Mouse (Mus musculus) G1E-ER4 (cell line): Measurements from ENCODE around the gene Atg2a. TPM values are rescaled to one million over a fixed set of nuclear protein-coding genes. Genes with fewer than 3 reads are reported as not detected.

Experiments
- GATA1 ChIP-seq: IDR thresholded peaks from one replicate; pipeline ENCODE4 v1.8.0; 2012; ENCODE audit warnings: low read length, inconsistent platforms
- polyA plus RNA-seq: library from polyadenylated mRNA; stranded (reverse); fragments of >175 nt; gene quantifications from 2 replicates; pipeline ENCODE4 v1.2.3, GENCODE M21; 2012

Atg2a gene
- polyA plus RNA-seq, 1 experiment: 49.6 TPM

DNA sequence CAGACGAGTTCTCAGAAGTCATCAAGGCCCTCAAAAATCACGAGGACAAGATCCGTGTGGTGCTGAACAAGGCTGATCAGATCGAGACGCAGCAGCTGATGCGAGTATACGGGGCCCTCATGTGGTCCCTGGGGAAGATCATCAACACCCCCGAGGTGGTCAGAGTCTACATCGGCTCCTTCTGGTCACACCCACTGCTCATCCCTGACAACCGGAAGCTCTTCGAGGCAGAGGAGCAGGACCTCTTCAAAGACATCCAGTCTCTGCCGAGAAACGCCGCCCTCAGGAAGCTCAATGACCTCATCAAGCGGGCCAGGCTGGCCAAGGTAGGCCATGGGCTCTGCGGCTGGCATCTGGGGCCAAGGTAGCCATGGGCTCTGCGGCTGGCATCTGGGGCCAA is 52.8 kb downstream of the Atg2a start:
- TF ChIP-seq GATA1: no peak

DNA sequence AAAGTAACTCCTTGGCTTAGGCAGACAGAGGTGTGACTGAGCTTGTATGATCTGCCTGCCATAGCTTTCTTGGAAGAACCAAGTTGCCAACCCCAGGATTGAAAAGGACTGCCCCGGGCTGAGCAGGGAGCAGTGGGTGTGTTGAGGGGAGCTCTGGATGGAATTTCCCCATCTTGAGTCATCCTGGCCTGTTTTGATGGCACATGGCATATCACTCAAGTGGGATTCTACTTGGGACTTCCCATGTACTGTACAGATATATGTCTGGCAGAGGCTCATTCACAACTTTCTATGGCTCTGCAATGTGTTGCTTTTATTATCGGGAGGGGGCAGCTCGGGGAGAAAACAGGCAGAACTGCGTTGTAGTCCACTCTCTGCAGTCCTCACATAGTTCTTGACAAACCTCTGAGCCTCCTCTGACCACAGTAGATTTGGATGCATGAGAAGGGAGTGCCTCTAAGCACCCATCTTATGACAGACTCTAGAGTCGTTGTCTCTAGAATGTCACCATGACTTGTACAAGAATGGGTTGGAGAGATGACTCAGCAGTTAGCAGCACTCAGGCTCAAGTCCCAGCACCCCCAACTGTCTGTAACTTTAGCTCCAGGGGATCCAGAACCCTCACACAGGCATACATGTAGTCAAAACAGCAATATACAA is 55.2 kb downstream of the Atg2a start:
- TF ChIP-seq GATA1: no peak

DNA sequence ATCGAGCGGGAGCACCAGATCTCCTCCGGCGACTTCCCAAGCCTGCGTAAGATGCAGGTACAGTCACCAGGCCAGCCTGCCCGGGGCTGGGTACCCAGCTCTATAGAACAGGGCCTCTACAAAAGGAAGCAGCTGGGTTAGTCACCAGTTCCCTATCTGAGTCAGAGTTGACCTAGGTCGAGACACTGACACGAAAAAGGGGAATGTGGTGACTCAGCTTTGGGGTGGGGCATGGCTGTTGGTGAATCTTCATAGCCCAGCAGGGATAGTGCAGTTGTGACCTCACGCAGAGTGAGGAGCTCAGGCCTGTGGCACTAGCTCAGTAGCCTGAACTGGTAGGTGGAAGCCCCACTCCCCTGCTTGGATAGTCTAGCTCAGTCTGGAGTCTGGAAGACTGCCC is 56.2 kb downstream of the Atg2a start:
- TF ChIP-seq GATA1: no peak

DNA sequence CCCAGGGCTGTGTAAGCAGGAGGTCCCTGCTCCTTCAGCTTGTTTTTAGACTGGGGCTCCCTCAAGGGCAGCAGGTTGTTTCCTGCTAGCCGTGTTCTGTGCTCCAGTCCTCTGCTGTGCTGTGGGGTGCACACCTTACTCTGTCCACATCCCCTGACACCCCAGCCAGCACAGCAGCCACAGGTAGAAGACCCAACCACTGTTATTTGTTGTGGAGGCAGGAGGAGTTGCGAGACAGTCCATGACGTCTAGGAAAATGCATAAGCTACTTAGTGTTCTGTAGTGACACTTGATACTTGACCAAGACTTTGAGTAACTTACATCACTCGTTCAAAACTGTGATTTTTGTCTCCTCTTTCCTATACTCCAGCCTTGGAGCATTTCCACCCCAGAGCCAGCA is 57.5 kb downstream of the Atg2a start:
- TF ChIP-seq GATA1: no peak

DNA sequence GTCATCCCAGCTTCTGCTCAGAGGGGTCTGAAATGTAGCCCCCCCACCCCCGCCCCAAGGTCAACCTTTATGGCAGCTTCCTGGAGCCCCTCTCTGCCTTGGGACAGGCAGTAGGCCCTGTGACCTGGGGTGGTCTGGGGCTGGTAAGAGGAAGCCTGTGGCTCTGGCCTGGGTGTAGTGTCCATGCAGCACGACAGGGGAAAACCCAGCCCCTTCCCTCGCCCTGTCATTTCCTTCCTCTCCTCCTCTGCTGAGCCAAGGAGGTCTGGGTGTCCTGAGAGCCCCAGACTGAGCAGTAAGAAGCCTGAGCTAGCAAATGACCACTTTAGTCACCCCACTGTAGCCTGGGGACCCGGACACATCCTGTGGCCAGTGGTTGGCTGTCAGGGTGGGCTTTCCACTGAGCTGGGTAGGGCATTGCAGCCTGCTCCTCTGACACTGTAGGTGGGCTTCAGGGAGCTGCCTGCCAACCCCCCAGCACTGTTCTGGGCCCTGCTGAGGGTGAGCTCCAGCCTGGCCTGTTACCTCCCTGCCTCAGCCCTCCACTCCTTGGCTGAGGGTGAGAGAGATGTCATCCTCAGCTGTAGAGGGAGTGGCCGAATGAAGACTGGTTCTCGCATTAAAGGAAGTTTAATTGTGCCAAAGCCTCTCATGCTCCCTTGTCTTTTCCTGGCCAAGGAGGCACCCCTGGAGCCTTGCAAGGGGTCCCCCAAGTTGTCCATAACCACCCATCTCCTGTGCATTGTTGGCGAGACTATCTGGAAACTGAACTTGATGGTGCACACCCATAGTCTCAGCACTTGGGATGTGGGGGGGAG is 58.2 kb downstream of the Atg2a start:
- no peak for TF ChIP-seq GATA1

DNA sequence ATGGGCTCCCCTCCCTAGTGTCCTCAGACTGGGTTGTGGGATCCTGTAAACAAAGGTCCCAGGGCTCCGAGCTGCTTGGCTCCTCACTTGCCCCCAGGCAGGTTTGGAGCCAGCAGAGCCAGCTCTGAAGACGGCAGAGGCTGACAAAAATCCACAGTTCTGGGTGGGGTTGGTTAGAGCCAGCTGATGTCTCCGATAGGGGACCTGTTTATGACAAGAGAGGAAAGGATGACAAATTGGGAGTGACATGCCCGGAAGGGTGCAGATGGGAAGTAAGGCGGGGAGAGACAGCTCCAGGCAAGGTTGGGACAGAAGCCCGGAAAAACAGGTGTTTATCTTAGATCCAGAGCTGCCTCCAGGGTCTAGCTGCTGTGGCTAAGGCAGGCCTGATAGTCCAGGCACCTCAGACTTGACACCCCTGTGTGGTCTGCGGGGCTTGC is 59.0 kb downstream of the Atg2a start:
- TF ChIP-seq GATA1: peak; percentile 80

DNA sequence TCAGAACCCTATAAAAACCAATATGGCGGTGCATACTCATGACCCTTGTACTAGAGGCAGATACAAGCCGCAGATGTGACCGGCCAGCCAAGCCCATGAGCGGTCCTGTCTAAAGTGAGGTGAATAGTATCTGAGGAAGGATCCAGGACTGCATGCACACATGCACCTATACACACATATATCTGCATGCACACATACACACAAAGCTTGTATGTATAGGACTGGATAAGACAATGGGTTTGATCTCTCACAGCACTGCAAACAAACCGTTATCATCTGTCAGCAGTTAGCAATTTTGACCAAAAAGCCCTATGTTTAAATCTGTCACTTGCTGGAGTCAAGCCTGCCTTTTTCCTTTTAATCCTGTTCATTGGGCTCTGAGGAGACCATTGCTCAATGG is 60.6 kb downstream of the Atg2a start:
- no peak for TF ChIP-seq GATA1

DNA sequence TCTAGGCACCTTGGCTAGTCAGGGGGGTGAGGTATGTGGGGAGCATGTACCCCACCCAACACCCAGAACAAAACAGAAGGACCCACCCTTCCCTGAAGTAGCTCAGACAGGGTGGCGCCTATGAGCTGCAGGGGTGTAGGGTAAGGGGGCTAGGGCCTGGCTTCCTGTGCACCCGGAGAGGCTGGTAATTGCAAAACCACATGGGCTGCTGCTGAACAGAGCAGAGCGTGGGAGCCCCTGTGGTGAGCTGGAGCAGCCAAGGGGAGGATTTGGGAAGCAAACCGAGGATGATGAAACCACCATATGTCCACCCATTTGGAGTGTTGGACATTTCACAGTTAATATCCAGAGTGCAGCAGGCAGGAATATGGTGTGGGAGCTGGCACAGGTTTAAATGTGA is 61.1 kb downstream of the Atg2a start:
- TF ChIP-seq GATA1: no peak

DNA sequence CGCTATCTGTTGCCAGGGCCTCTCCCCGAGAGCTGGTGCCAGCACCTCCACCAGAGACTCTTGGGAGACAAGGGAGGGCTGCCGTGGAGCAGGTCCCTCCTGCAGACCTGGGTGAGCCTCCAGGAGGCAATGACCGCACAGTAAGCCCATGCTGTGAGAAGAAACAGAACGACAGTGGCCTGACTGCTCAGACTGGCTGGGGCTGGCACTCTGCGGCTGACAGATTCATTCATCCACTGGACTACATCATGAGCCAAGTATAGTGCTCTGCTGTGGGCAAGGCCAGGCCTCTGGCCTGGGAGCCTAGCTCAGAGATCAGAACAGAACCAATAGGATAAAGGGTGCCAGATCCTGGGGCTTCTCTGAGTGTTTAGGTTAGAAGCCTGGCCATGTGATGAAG is 62.4 kb downstream of the Atg2a start:
- TF ChIP-seq GATA1: no peak

DNA sequence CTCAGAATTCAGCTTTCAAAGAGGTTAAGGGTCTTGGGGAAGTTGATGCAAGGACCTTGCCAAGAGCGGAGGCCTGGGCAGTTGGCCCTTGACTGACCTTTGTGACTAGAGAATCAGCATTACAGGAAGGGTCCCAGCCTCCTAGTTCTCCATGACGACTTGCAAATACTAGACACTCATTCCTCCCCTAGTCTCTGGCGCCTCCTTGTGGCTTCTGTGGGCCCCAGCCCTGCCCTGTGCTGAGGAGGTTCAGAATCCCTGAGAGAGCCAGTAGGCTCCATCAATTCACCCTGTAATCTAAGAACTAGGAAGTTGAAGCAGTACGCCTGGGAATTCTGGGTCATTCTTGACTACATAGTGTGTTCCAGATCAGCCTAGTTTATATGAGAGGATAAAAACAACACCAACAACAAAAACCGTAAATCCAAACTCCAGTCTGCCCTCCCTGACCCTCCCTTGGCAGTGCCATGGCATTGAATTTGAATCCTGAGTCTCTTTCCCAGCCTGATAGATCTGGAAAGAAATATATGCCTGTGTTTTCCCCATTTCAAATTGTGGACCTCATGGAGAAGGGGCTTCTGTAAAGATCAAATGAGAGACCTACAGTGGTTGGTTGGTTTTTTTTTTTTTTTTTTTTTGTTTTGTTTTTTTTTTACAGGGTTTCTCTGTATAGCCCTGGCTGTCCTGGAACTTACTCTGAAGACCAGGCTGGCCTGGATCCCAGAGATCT is 63.5 kb downstream of the Atg2a start:
- TF ChIP-seq GATA1: no peak

DNA sequence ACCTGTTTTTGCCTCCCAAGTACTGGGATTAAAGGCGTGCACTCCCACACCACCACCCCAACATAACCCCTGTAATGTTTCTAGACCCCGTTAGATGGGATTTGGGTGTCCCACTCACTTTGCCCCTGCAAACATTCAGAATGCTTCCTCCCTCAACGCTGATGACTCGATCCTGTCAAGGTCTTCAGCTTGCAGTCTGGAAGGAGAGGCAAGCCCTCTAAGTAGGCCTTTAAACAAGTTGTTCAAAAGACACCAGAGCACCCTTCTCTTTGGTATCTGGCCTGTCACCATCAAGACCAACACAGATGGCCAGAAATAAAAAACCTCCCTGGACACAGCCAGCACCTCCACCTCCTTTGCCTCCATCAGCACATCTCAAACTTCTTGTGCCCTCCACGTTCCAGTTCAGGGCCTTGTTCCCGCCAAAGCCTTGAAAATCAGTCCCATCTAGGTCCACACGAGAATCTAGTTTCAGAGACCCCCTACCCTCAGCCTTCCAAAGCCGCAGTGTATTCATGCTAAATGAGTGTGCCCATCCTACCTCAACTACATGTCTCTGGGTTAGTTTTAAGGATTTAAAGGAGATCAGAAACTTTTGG is 64.1 kb downstream of the Atg2a start:
- no peak for TF ChIP-seq GATA1

DNA sequence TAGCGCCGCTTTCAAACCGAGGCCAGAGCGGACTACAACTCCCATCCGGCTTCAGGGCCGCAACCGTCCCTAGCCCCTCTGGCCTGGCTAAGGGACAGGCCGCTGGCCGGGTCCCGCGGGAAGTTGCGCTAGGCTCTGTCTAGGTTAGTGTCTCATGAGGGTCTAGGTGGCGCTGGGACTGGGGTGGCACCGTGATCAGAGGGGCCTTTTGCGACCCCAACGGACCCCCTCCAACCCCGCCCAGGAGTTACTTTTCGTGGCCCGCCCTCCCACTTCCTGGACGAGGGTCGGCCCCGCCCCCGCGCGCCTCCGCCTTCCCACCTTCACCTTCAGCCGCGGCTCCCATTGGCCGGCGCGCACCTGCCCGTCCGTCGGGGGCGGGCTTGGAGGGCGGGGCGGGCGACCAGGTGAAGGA is 64.7 kb downstream of the Atg2a start, which contains the start of gene Cdc42bpg:
Gene Cdc42bpg, plus strand, starts transcription at position 320 of the 415 bp plus-strand sequence.
- TF ChIP-seq GATA1: no peak

DNA sequence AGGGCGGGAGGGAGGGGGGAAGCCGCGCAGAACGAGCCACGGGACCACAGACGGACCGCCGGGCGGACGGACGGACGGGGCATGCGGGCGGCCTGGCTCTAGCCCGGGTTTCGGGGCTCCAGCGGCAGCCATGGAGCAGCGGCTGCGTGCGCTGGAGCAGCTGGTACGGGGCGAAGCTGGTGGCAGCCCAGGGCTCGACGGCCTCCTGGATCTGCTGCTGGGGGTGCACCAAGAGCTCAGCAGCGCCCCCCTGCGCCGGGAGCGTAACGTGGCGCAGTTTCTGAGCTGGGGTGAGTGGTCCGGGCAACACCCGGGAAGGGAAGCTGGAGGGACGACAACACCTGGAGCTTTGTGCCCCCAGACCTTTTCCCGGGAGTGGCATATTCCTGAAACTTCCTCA is 65.1 kb downstream of the Atg2a start:
- TF ChIP-seq GATA1: no peak

DNA sequence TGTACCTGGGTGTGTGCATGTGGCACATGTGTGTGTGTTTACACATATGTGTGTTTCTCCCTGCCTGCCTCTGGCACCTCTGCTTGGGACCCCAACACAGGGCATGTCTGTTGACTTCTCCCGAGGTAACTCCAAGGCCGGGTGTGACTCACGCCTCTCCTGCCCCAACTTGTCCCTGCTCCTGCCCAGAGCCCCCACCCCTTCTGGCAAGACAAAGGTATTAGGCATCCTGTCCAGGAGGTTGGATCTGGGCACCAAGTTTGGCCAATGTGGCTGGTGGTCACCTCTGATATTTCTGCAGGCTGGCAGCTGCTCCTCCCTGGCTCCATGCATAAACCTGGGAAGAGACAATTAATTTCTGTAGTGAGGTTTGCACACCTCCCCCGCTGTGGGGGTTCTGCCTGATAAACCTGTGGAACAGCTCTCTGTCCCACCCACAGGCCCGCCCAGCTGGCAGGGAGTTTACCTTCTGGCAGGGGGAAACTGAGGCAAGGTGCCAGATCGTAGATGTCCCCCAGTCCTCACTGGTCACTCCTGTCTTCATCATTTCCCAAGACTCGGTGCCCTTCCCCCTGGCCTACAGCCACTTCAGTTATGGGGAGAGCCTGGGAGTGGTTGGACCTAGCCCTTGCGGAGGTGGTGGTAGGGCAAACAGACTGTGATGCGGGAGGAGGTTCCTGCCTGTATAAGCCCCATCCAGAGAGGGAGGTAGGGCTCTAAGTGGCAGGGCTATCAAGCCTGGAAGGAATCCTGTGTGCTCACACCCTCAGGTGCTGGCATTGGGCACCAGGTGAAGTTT is 66.5 kb downstream of the Atg2a start:
- no peak for TF ChIP-seq GATA1

DNA sequence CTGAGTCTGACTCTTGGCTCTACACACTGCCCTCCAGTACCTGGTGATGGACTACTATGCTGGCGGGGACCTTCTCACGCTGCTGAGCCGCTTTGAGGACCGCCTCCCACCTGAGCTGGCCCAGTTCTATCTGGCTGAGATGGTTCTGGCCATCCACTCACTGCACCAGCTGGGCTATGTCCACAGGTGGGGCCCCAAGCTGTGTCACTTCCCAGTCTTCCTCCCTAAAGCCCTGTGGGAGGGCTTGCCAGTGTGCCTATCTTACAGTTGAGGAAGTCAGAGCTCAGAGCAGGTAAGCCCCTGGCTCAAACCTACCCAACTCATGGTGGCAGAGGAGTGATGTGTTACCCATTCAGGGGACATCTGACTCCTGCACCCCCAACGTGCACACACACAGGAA is 68.7 kb downstream of the Atg2a start:
- TF ChIP-seq GATA1: no peak

Other genes starting within 250 kb of the Atg2a start
- 83.7 and 139 TPM in 2 replicates for gene Capn1, start 225.8 kb upstream of the Atg2a start, polyA plus RNA-seq
- gene Syvn1, start 195.1 kb upstream of the Atg2a start, polyA plus RNA-seq: 90.1 and 101 TPM in 2 replicates
- 37.7 and 52.6 TPM in 2 replicates for gene Mrpl49, start 183.9 kb upstream of the Atg2a start, polyA plus RNA-seq
- 3,884 and 3,991 TPM in 2 replicates for gene Fau, start 183.8 kb upstream of the Atg2a start, polyA plus RNA-seq
- gene Znhit2, start 180.5 kb upstream of the Atg2a start, polyA plus RNA-seq: 98.9 and 102 TPM in 2 replicates
- gene Tm7sf2, start 173.3 kb upstream of the Atg2a start, polyA plus RNA-seq: 26.5 and 33.6 TPM in 2 replicates
- gene Vps51, start 164.4 kb upstream of the Atg2a start, polyA plus RNA-seq: 39.5 and 65.2 TPM in 2 replicates
- gene Tmem262, start 161.6 kb upstream of the Atg2a start, polyA plus RNA-seq: not detected in 2 replicates
- gene Gm28374, start 159.4 kb upstream of the Atg2a start, polyA plus RNA-seq: 0.53 and 0.67 TPM in 2 replicates
- 61.7 and 75.6 TPM in 2 replicates for gene Zfpl1, start 156.7 kb upstream of the Atg2a start, polyA plus RNA-seq
- gene Cdca5, start 156.7 kb upstream of the Atg2a start, polyA plus RNA-seq: 13.3 and 17.8 TPM in 2 replicates
- 3.5 and 4.9 TPM in 2 replicates for gene AC131692.1, start 147.2 kb upstream of the Atg2a start, polyA plus RNA-seq
- 0.38 and 0.46 TPM in 2 replicates for gene Naaladl1, start 135.9 kb upstream of the Atg2a start, polyA plus RNA-seq
- gene Sac3d1, start 123.0 kb upstream of the Atg2a start, polyA plus RNA-seq: 82.9 and 91.0 TPM in 2 replicates
- gene Snx15, start 113.4 kb upstream of the Atg2a start, polyA plus RNA-seq: 89.0 and 122 TPM in 2 replicates
- gene Batf2, start 100.7 kb upstream of the Atg2a start, polyA plus RNA-seq: not detected in 2 replicates
- 81.6 and 111 TPM in 2 replicates for gene Arl2, start 100.1 kb upstream of the Atg2a start, polyA plus RNA-seq
- gene Majin, start 57.3 kb upstream of the Atg2a start, polyA plus RNA-seq: not detected in 2 replicates
- not detected in 2 replicates for gene Gpha2, start 15.3 kb upstream of the Atg2a start, polyA plus RNA-seq
- gene Ppp2r5b, start 5.8 kb upstream of the Atg2a start, polyA plus RNA-seq: 10.7 and 14.2 TPM in 2 replicates
- gene Ehd1, start 35.1 kb downstream of the Atg2a start, polyA plus RNA-seq: 231 and 274 TPM in 2 replicates
- gene Cdc42bpg, start 64.8 kb downstream of the Atg2a start, polyA plus RNA-seq: 10.8 and 12.9 TPM in 2 replicates
- 158 and 188 TPM in 2 replicates for gene Men1, start 93.3 kb downstream of the Atg2a start, polyA plus RNA-seq
- 24.6 and 36.1 TPM in 2 replicates for gene Map4k2, start 99.5 kb downstream of the Atg2a start, polyA plus RNA-seq
- gene Sf1, start 122.0 kb downstream of the Atg2a start, polyA plus RNA-seq: 2,071 and 2,221 TPM in 2 replicates
- 0.43 and 1.0 TPM in 2 replicates for gene Pygm, start 142.7 kb downstream of the Atg2a start, polyA plus RNA-seq
- gene Rasgrp2, start 157.7 kb downstream of the Atg2a start, polyA plus RNA-seq: 21.2 and 28.0 TPM in 2 replicates
- 0.05 and 0.17 TPM in 2 replicates for gene Nrxn2, start 177.1 kb downstream of the Atg2a start, polyA plus RNA-seq